Mouse (Mus musculus) hindbrain, embryonic 11.5 days (tissue): ENCODE measurements at regions not wholly inside any gene's neighbourhood (a gene's known extent, or its start where the extent isn't known, plus 50 kb on each side); places are given as distances from the start of the nearest gene placed in this dataset.

Source experiments
- ATAC-seq: fragments of 200-750 bp; cut with Nextera tagmentation; 2 replicates; pipeline ENCODE4 v1.8.0; 2017; ENCODE audit warnings: mild to moderate bottlenecking, moderate TSS enrichment, moderate library complexity; ENCODE audit not compliant: low FRiP score
- DNase-seq: peaks from one replicate; pipeline ENCODE4 v3.0.0-alpha.2; 2015; ENCODE audit warnings: low spot score
- H3K27ac ChIP-seq: fragments of 300-500 bp; sonication (generic); 2 replicates; pipeline ENCODE4 v1.5.1; 2014; ENCODE audit warnings: mild to moderate bottlenecking, low read depth, low read length
- H3K27me3 ChIP-seq: fragments of 300-500 bp; sonication (generic); 2 replicates; pipeline ENCODE4 v1.6.1; 2014; ENCODE audit warnings: mild to moderate bottlenecking, low read length, moderate library complexity, mixed read lengths; ENCODE audit not compliant: control insufficient read depth, insufficient read depth
- H3K36me3 ChIP-seq: fragments of 300-500 bp; sonication (generic); 2 replicates; pipeline ENCODE4 v1.6.1; 2014; ENCODE audit warnings: mild to moderate bottlenecking, low read length, moderate library complexity, mixed read lengths; ENCODE audit not compliant: control insufficient read depth, insufficient read depth
- H3K4me1 ChIP-seq: fragments of 300-500 bp; sonication (generic); replicated peaks from 2 replicates; pipeline ENCODE4 v1.6.1; 2014; ENCODE audit warnings: low read length, mixed read lengths; ENCODE audit not compliant: control insufficient read depth, insufficient read depth
- H3K4me2 ChIP-seq: fragments of 300-500 bp; sonication (generic); replicated peaks from 2 replicates; pipeline ENCODE4 v1.6.1; 2014; ENCODE audit warnings: mild to moderate bottlenecking, low read depth, low read length
- H3K4me3 ChIP-seq: fragments of 300-500 bp; sonication (generic); 2 replicates; pipeline ENCODE4 v1.5.1; 2014; ENCODE audit warnings: low read depth, low read length
- H3K9ac ChIP-seq: fragments of 300-500 bp; sonication (generic); 2 replicates; pipeline ENCODE4 v1.6.1; 2014; ENCODE audit warnings: low read depth, low read length
- H3K9me3 ChIP-seq: fragments of 300-500 bp; sonication (generic); 2 replicates; pipeline ENCODE4 v1.6.1; 2016; ENCODE audit warnings: low read length; ENCODE audit not compliant: control insufficient read depth
- WGBS: fragments of 180-500 bp; shearing (Covaris S2); extraction: QIAGEN DNeasy Blood & Tissue Kit; methylation state at CpG from one replicate; pipeline ENCODE4 v1.1.7; 2014; 5-methylcytosine and 5-hydroxymethylcytosine counted together

- Histone ChIP-seq H3K4me3 (no peak overlapping the region), H3K27me3 (no peaks in the 10 kb centered on the region), H3K4me2 (no peak overlapping the region), H3K9ac (no peak overlapping the region), H3K27ac (no peak overlapping the region), H3K36me3 (no peaks in the 10 kb centered on the region), H3K4me1 (no peaks in the 10 kb centered on the region), H3K9me3 (no peaks in the 10 kb centered on the region)
- ATAC-seq (peak; percentile 43; the same call in 1 of the 2 replicates), DNase-seq (peak; percentile 5)
- 73% methylated on average over 7 of the region's 7 CpGs for WGBS
These were observed 180.3 kb upstream of the Ghitm start for GRCm38 (mm10) chr14:37315239-37315895.

GRCm38 (mm10) chr14:37313906-37314305, 178.8 kb upstream of the Ghitm start:
- Histone ChIP-seq H3K27me3 (no peaks in the 10 kb centered on the region), H3K4me2 (no peak overlapping the region), H3K4me3 (no peak overlapping the region), H3K36me3 (no peaks in the 10 kb centered on the region), H3K27ac (no peak overlapping the region), H3K9ac (no peak overlapping the region), H3K9me3 (no peaks in the 10 kb centered on the region), H3K4me1 (no peaks in the 10 kb centered on the region)
- ATAC-seq: no peak
- DNase-seq: no peak

GRCm38 (mm10) chr14:37312887-37313286, 177.8 kb upstream of the Ghitm start:
- H3K9ac ChIP-seq: no peak overlapping the region
- no peak for DNase-seq
- H3K9me3 ChIP-seq: no peaks in the 10 kb centered on the region
- H3K27me3 ChIP-seq: no peaks in the 10 kb centered on the region
- no peaks in the 10 kb centered on the region for H3K4me1 ChIP-seq
- no peak overlapping the region for H3K4me2 ChIP-seq
- WGBS: 90% methylated on average over 3 of the region's 3 CpGs
- H3K27ac ChIP-seq: no peak overlapping the region
- no peak overlapping the region for H3K4me3 ChIP-seq
- no peak for ATAC-seq
- H3K36me3 ChIP-seq: no peaks in the 10 kb centered on the region

GRCm38 (mm10) chr14:37306622-37307274, 171.7 kb upstream of the Ghitm start:
- Histone ChIP-seq H3K9ac (no peak overlapping the region), H3K27ac (no peak overlapping the region), H3K4me2 (no peak overlapping the region), H3K9me3 (no peaks in the 10 kb centered on the region), H3K27me3 (no peaks in the 10 kb centered on the region), H3K36me3 (no peaks in the 10 kb centered on the region), H3K4me3 (no peak overlapping the region), H3K4me1 (no peaks in the 10 kb centered on the region)
- WGBS: 69% methylated on average over 2 of the region's 2 CpGs
- DNase-seq (no peak), ATAC-seq (no peak)

- no peaks in the 10 kb centered on the region for H3K27me3 ChIP-seq
- no peak overlapping the region for H3K4me3 ChIP-seq
- no peak for DNase-seq
- H3K4me1 ChIP-seq: no peaks in the 10 kb centered on the region
- no peaks in the 10 kb centered on the region for H3K9me3 ChIP-seq
- no peak overlapping the region for H3K9ac ChIP-seq
- no peak overlapping the region for H3K4me2 ChIP-seq
- no peak for ATAC-seq
- no peak overlapping the region for H3K27ac ChIP-seq
- no peaks in the 10 kb centered on the region for H3K36me3 ChIP-seq
These were observed 163.6 kb upstream of the Ghitm start for GRCm38 (mm10) chr14:37298631-37299030.

- Histone ChIP-seq H3K27ac (no peak overlapping the region), H3K36me3 (no peaks in the 10 kb centered on the region), H3K9me3 (no peaks in the 10 kb centered on the region), H3K4me2 (no peak overlapping the region), H3K4me3 (no peak overlapping the region), H3K4me1 (no peaks in the 10 kb centered on the region), H3K27me3 (no peaks in the 10 kb centered on the region), H3K9ac (no peak overlapping the region)
- ATAC-seq (no peak), DNase-seq (no peak)
- 74% methylated on average over 1 of the region's 1 CpGs for WGBS
These were observed 161.5 kb upstream of the Ghitm start for GRCm38 (mm10) chr14:37296531-37296930.

- H3K9ac ChIP-seq: no peak overlapping the region
- ATAC-seq (no peak), DNase-seq (no peak)
- H3K9me3 ChIP-seq: no peaks in the 10 kb centered on the region
- H3K36me3 ChIP-seq: no peaks in the 10 kb centered on the region
- H3K4me2 ChIP-seq: no peak overlapping the region
- 49% methylated on average over 4 of the region's 4 CpGs for whole genome bisulfite sequencing
- H3K4me3 ChIP-seq: no peak overlapping the region
- no peaks in the 10 kb centered on the region for H3K4me1 ChIP-seq
- no peak overlapping the region for H3K27ac ChIP-seq
- H3K27me3 ChIP-seq: no peaks in the 10 kb centered on the region
These were observed 157.2 kb upstream of the Ghitm start for GRCm38 (mm10) chr14:37292084-37292860.

- H3K36me3 ChIP-seq: no peaks in the 10 kb centered on the region
- no peak for DNase-seq
- no peak overlapping the region for H3K4me2 ChIP-seq
- WGBS: 46% methylated on average over 5 of the region's 5 CpGs
- no peaks in the 10 kb centered on the region for H3K4me1 ChIP-seq
- H3K9ac ChIP-seq: no peak overlapping the region
- H3K9me3 ChIP-seq: no peaks in the 10 kb centered on the region
- ATAC-seq: no peak
- no peak overlapping the region for H3K27ac ChIP-seq
- H3K4me3 ChIP-seq: no peak overlapping the region
- no peaks in the 10 kb centered on the region for H3K27me3 ChIP-seq
These were observed 149.3 kb upstream of the Ghitm start for GRCm38 (mm10) chr14:37284391-37284790.

GRCm38 (mm10) chr14:37279356-37279755, 144.3 kb upstream of the Ghitm start:
- ATAC-seq (no peak), DNase-seq (no peak)
- Histone ChIP-seq H3K9me3 (no peaks in the 10 kb centered on the region), H3K36me3 (no peaks in the 10 kb centered on the region), H3K4me3 (no peak overlapping the region), H3K27ac (no peak overlapping the region), H3K4me1 (no peaks in the 10 kb centered on the region), H3K27me3 (no peaks in the 10 kb centered on the region), H3K9ac (no peak overlapping the region), H3K4me2 (no peak overlapping the region)
- WGBS: 84% methylated on average over 2 of the region's 2 CpGs
